Mouse (Mus musculus) kidney, adult 2 months (tissue): Measurements from ENCODE around the gene Mdh1b.

Experiments
- CTCF ChIP-seq: fragments of 200-500 bp; conservative IDR thresholded peaks from 2 replicates; pipeline ENCODE4 v1.5.1; 2011; ENCODE audit warnings: low read depth, mild to moderate bottlenecking, control low read depth, low read length, moderate library complexity, mixed read lengths; ENCODE audit not compliant: insufficient read depth, insufficient read length
- POLR2A ChIP-seq: fragments of 200-500 bp; IDR thresholded peaks from one replicate; pipeline ENCODE4 v1.6.1; 2011; ENCODE audit warnings: low read depth, low read length, control low read depth

- no peak for TF ChIP-seq CTCF
- no peak for TF ChIP-seq POLR2A
Measured at GRCm38 (mm10) chr1:63763881-63764386, 33.8 kb upstream of the Mdh1b start.
